Mouse (Mus musculus) heart, adult 2 months (tissue): Measurements from ENCODE around the gene Socs3.

Experiments used
- CTCF ChIP-seq: fragments of 200-600 bp; IDR thresholded peaks from 2 replicates; pipeline ENCODE4 v1.8.1; 2022; ENCODE audit warnings: antibody characterized with exemption, mild to moderate bottlenecking, moderate library complexity
- POLR2A ChIP-seq: fragments of 200-500 bp; IDR thresholded peaks from 2 replicates; pipeline ENCODE4 v1.6.1; 2011; ENCODE audit warnings: mild to moderate bottlenecking, low read depth, low read length, control low read depth; ENCODE audit not compliant: insufficient read depth

GRCm38 (mm10) chr11:117959166-117959565 is 10.7 kb downstream of the Socs3 start:
- TF ChIP-seq CTCF: no peak
- TF ChIP-seq POLR2A: no peak
